In the genomic region with DNA sequence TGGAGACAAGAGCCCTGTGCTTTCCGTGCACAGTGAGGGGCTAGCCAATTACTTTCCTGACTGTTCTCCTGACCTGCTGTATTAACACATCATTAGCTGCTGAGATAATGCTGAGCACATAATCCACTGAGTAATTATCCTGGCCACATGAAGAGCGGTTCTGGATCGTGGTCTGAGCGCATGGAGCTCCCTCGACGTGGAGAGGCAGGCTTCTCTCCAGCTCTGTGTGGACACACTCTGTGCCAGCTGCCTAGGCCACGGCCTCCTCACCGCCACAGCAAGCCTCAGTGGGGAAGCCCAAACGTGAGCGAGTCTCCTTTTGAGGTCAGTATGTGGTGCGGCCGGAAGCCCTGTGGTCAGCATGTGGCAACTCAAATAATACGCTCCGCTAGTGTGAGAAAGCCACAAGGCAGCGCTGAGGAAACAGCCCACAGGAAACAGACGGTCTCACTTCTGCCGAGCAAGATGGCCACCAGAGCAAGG, we compare ENCODE assay signal across 8 mouse cellular contexts.
DNase-seq lines count a peak whose midpoint lies in the region; ATAC-seq lines count a peak whose summit lies in the region.

No protein-coding gene starts in this region.

- H3K27me3 ChIP-seq in embryonic facial prominence, embryonic 13.5 days = no peaks in the 10 kb centered on the region
- H3K27me3 ChIP-seq in megakaryocyte, embryonic 14.5 days (replicated peaks) = peaks cover 88% of the 10 kb centered on the region
- H3K27me3 ChIP-seq in stomach, embryonic 16.5 days (ENCODE audit: control insufficient read depth, insufficient read depth, low read length) = no peaks in the 10 kb centered on the region

- DNase-seq in left cerebral cortex, postnatal 4 days = peak; percentile 4
- DNase-seq in left cerebral cortex, postnatal 14 days (ENCODE audit: low spot score in 2 of 2) = no peak
- no peak for DNase-seq in urinary bladder, adult 2 months (ENCODE audit: low spot score)
- DNase-seq in right cerebral cortex, adult 2 months (ENCODE audit: low spot score in 2 of 2) = no peak
- no peak for DNase-seq in gastrocnemius, postnatal 14 days

- WGBS in embryonic facial prominence, embryonic 13.5 days = 68% methylated on average over 17 of the region's 17 CpGs
- WGBS in stomach, embryonic 16.5 days = 74% methylated on average over 17 of the region's 17 CpGs

- intact Hi-C loops in left cerebral cortex, postnatal 4 days (cut with DNase I) = no loop called here
- intact Hi-C loops in left cerebral cortex, postnatal 14 days (cut with DNase I) = no loop called here
- intact Hi-C loops in gastrocnemius, postnatal 14 days (cut with DNase I; ENCODE audit: low total_unique reads) = no loop called here

- H3K36me3 ChIP-seq in embryonic facial prominence, embryonic 13.5 days = no peaks in the 10 kb centered on the region
- no peaks in the 10 kb centered on the region for H3K36me3 ChIP-seq in megakaryocyte, embryonic 14.5 days (replicated peaks; ENCODE audit: low read length)
- H3K36me3 ChIP-seq in stomach, embryonic 16.5 days (ENCODE audit: control insufficient read depth, insufficient read depth, low read length) = no peaks in the 10 kb centered on the region

- H3K4me1 ChIP-seq in embryonic facial prominence, embryonic 13.5 days = peaks cover 27% of the 10 kb centered on the region
- H3K4me1 ChIP-seq in megakaryocyte, embryonic 14.5 days = peaks cover 18% of the 10 kb centered on the region
- H3K4me1 ChIP-seq in stomach, embryonic 16.5 days (ENCODE audit: control insufficient read depth, insufficient read depth, low read length) = peaks cover 9% of the 10 kb centered on the region

- H3K9me3 ChIP-seq in embryonic facial prominence, embryonic 13.5 days = no peaks in the 10 kb centered on the region
- peaks cover 4% of the 10 kb centered on the region; the same call in 1 of the 2 replicates for H3K9me3 ChIP-seq in megakaryocyte, embryonic 14.5 days
- no peaks in the 10 kb centered on the region for H3K9me3 ChIP-seq in stomach, embryonic 16.5 days (replicated peaks; ENCODE audit: control insufficient read depth, low read length)

- peak overlapping the region; percentile 73; the same call in 1 of the 2 replicates for H3K27ac ChIP-seq in embryonic facial prominence, embryonic 13.5 days
- H3K27ac ChIP-seq in stomach, embryonic 16.5 days (ENCODE audit: low read length) = peak overlapping the region; percentile 88

- H3K4me2 ChIP-seq in embryonic facial prominence, embryonic 13.5 days = no peak overlapping the region
- no peak overlapping the region for H3K4me2 ChIP-seq in stomach, embryonic 16.5 days (ENCODE audit: low read depth, low read length)

- ATAC-seq in embryonic facial prominence, embryonic 13.5 days (ENCODE audit: insufficient number of reproducible peaks, insufficient read depth, low FRiP score, low TSS enrichment, low read depth) = peak; percentile 59; the same call in 1 of the 2 replicates
- no peak; the same call in 1 of the 2 replicates for ATAC-seq in stomach, embryonic 16.5 days (ENCODE audit: insufficient read depth, low FRiP score)

- no peak overlapping the region for H3K4me3 ChIP-seq in embryonic facial prominence, embryonic 13.5 days
- H3K4me3 ChIP-seq in megakaryocyte, embryonic 14.5 days (replicated peaks) = peak overlapping the region; percentile 80
- no peak overlapping the region for H3K4me3 ChIP-seq in stomach, embryonic 16.5 days (replicated peaks; ENCODE audit: low read length)

- no peak overlapping the region for H3K9ac ChIP-seq in embryonic facial prominence, embryonic 13.5 days
- H3K9ac ChIP-seq in stomach, embryonic 16.5 days (ENCODE audit: low read length) = no peak overlapping the region
